Mouse (Mus musculus): ENCODE measurements at regions not wholly inside any gene's neighbourhood (a gene's known extent, or its start where the extent isn't known, plus 50 kb on each side); places are given as distances from the start of the nearest gene placed in this dataset.

GRCm38 (mm10) chrX:11558260-11558659, 230.6 kb downstream of the H2al1j start:
- TF ChIP-seq CTCF (conservative IDR thresholded peaks at IDR 0.05; ENCODE audit: insufficient read depth, insufficient read length, low read depth, low read length) (no peak), POLR2A (IDR thresholded peaks at IDR 0.05; ENCODE audit: low read depth, low read length) (no peak)
